Mouse (Mus musculus) midbrain, embryonic 14.5 days (tissue): ENCODE measurements around the gene Zfp286. TPM values are rescaled to one million over a fixed set of nuclear protein-coding genes. Genes with fewer than 3 reads are reported as not detected.
"Not testable (repeated sequence)": the region's sequence is repeated elsewhere in the genome, so short reads cannot be mapped to it uniquely, and the experiment has no call there.

ENCODE experiments used
- ATAC-seq: fragments of 200-750 bp; cut with Nextera tagmentation; 2 replicates; pipeline ENCODE4 v1.8.0; 2017; ENCODE audit warnings: moderate number of reproducible peaks, moderate library complexity; ENCODE audit not compliant: low FRiP score, low TSS enrichment
- DNase-seq: peaks from one replicate; pipeline ENCODE4 v3.0.0-alpha.2; 2015
- H3K27ac ChIP-seq: fragments of 300-500 bp; sonication (generic); replicated peaks from 2 replicates; pipeline ENCODE4 v1.5.1; 2014; ENCODE audit warnings: mild to moderate bottlenecking, low read depth, low read length, moderate library complexity
- H3K27me3 ChIP-seq: fragments of 300-500 bp; sonication (generic); 2 replicates; pipeline ENCODE4 v1.6.1; 2014; ENCODE audit warnings: low read length, control low read depth, mixed read lengths; ENCODE audit not compliant: control insufficient read depth, insufficient read depth
- H3K36me3 ChIP-seq: fragments of 300-500 bp; sonication (generic); 2 replicates; pipeline ENCODE4 v1.6.1; 2014; ENCODE audit warnings: low read length, control low read depth; ENCODE audit not compliant: control insufficient read depth, insufficient read depth
- H3K4me1 ChIP-seq: fragments of 300-500 bp; sonication (generic); 2 replicates; pipeline ENCODE4 v1.6.1; 2014; ENCODE audit warnings: mild to moderate bottlenecking, antibody characterized with exemption, low read length, control low read depth; ENCODE audit not compliant: control insufficient read depth, insufficient read depth
- H3K4me2 ChIP-seq: fragments of 300-500 bp; sonication (generic); 2 replicates; pipeline ENCODE4 v1.6.1; 2014; ENCODE audit warnings: mild to moderate bottlenecking, low read length, moderate library complexity
- H3K4me3 ChIP-seq: fragments of 300-500 bp; sonication (generic); replicated peaks from 2 replicates; pipeline ENCODE4 v1.5.1; 2014; ENCODE audit warnings: low read depth, low read length
- H3K9ac ChIP-seq: fragments of 300-500 bp; sonication (generic); replicated peaks from 2 replicates; pipeline ENCODE4 v1.6.1; 2014; ENCODE audit warnings: mild to moderate bottlenecking, low read length, moderate library complexity
- H3K9me3 ChIP-seq: fragments of 300-500 bp; sonication (generic); 2 replicates; pipeline ENCODE4 v1.6.1; 2016; ENCODE audit warnings: low read length, control low read depth, mixed read lengths; ENCODE audit not compliant: control insufficient read depth
- WGBS: fragments of 180-500 bp; shearing (Covaris S2); extraction: QIAGEN DNeasy Blood & Tissue Kit; methylation state at CpG from one replicate; pipeline ENCODE4 v1.1.7; 2014; 5-methylcytosine and 5-hydroxymethylcytosine counted together
- polyA plus RNA-seq: library from polyadenylated mRNA; unstranded; fragments of >200 nt; fragmentation: Nextera tagmentation; extraction: Ambion mirVana; gene quantifications from 2 replicates; pipeline ENCODE4 v1.2.1, GENCODE M21; 2014

The Zfp286 gene
- polyA plus RNA-seq, 1 experiment from 2014 or later, result 32.5 TPM

GRCm38 (mm10) chr11:62757906-62758305 lies 31.4 kb downstream of the Zfp286 start:
- ATAC-seq, result no peak
- Histone ChIP-seq H3K27me3 (no peaks in the 10 kb centered on the region), H3K9ac (no peak overlapping the region), H3K9me3 (no peaks in the 10 kb centered on the region), H3K4me3 (no peak overlapping the region), H3K36me3 (no peaks in the 10 kb centered on the region), H3K27ac (no peak overlapping the region), H3K4me1 (no peaks in the 10 kb centered on the region), H3K4me2 (no peak overlapping the region)
- WGBS, result 86% methylated on average over 6 of the region's 6 CpGs
- DNase-seq, result no peak

- Histone ChIP-seq H3K27ac (no peak overlapping the region), H3K9me3 (no peaks in the 10 kb centered on the region), H3K36me3 (no peaks in the 10 kb centered on the region), H3K4me2 (peak overlapping the region; percentile 50), H3K9ac (peak overlapping the region; percentile 20; the same call in 1 of the 2 replicates), H3K4me1 (no peaks in the 10 kb centered on the region), H3K27me3 (no peaks in the 10 kb centered on the region), H3K4me3 (peak overlapping the region; percentile 27)
- no peak; the same call in 1 of the 2 replicates for ATAC-seq
- 9% methylated on average over 7 of the region's 7 CpGs for WGBS
- DNase-seq, result no peak
Measured at GRCm38 (mm10) chr11:62757143-62757507, 32.1 kb downstream of the Zfp286 start.

- 7% methylated on average over 36 of the region's 36 CpGs for WGBS
- H3K27ac ChIP-seq, result 0 out of 2 replicates have a peak overlapping the region, but pooled peaks have one; percentile 1
Measured at GRCm38 (mm10) chr11:62756456-62757142, 32.7 kb downstream of the Zfp286 start.

DNA sequence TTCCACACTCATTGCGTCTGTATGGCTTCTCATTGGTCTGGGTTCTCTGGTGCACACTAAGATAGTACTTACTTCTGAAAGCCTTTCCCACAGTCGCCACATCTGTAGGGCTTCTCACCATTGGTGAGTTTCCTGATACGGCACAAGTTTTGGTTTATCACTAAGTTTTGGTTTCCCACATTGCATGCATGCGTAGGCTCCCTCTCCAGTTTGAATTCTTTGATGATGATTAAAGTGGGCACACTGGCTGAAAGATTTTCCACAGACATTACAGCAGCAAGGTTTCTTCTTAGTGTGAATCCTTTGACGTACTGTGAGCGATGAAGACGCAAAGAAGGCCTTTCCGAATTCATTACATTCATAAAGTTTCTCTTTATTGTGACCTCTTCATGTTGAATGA lies 36.5 kb downstream of the Zfp286 start, which contains the start of gene Gm10428:
Gene Gm10428, plus strand, starts transcription at position 321 of the 400 bp plus-strand sequence.
- Histone ChIP-seq H3K27ac (no peak within 1 kb of the TSS), H3K4me3 (no peak within 1 kb of the TSS), H3K9ac (no peak within 1 kb of the TSS), H3K27me3 (no peaks in the 10 kb centered on the region), H3K36me3 (no peaks in the 10 kb centered on the region), H3K4me1 (no peaks in the 10 kb centered on the region), H3K9me3 (no peaks in the 10 kb centered on the region), H3K4me2 (no peak within 1 kb of the TSS)
- DNase-seq, result no peak
- WGBS, result 89% methylated on average over 8 of the region's 8 CpGs
- ATAC-seq, result no peak

More at GRCm38 (mm10) chr11:62756456-62757142, 32.7 kb downstream of the Zfp286 start:
- Histone ChIP-seq H3K4me3 (peak overlapping the region; percentile 27), H3K9me3 (no peaks in the 10 kb centered on the region), H3K27me3 (no peaks in the 10 kb centered on the region), H3K4me1 (no peaks in the 10 kb centered on the region), H3K9ac (peak overlapping the region; percentile 20; the same call in 1 of the 2 replicates), H3K36me3 (no peaks in the 10 kb centered on the region), H3K4me2 (peak overlapping the region; percentile 50)
- ATAC-seq, result peak; percentile 94
- DNase-seq, result peak; percentile 95

DNA sequence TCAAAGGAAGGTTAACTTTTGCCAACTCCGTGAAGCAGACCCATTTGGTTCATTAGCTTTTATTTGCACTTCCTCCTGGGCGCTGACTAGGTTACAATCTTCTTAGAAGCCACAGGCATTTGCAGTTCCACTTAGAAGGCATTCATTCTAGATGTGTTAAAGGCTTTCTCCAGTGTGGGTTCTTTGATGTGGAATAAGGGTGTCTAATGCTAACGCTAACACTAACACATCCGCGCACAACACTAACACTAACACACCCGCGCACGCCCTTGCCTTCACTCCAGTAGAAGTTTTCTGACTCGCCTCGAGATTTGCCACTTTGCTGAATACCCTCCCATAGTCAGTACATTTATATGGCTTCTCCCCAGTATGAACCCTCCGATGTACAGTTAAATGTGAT lies 37.1 kb downstream of the Zfp286 start:
- no peaks in the 10 kb centered on the region for H3K27me3 ChIP-seq
- H3K27ac ChIP-seq, result no peak overlapping the region
- WGBS, result 85% methylated on average over 11 of the region's 11 CpGs
- no peak for DNase-seq
- no peak overlapping the region for H3K4me2 ChIP-seq
- no peak overlapping the region for H3K4me3 ChIP-seq
- H3K36me3 ChIP-seq, result no peaks in the 10 kb centered on the region
- no peak overlapping the region for H3K9ac ChIP-seq
- no peak for ATAC-seq
- no peaks in the 10 kb centered on the region for H3K9me3 ChIP-seq
- H3K4me1 ChIP-seq, result no peaks in the 10 kb centered on the region

DNA sequence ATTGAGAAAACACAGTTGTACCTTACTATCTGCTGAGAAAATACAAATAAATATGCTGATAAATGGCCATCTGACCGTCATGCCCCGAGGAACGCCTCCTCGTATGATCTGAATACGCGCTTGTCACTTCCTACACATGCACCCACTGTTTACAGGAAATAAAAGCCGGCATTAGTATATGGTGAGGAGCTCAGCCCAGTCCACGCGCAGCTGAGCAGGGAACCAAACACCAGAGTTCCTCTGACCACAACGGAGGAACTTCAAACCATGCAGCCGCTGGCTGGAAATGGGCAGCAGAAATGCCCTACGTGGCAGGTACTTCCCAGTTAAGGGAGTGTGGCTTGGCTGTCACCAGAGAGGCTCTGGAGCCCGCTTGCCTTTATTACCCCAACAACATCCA lies 39.8 kb downstream of the Zfp286 start:
- not testable (repeated sequence) for H3K9ac ChIP-seq, H3K36me3 ChIP-seq, H3K4me3 ChIP-seq, H3K27me3 ChIP-seq, H3K4me2 ChIP-seq, DNase-seq, ATAC-seq, H3K9me3 ChIP-seq, H3K4me1 ChIP-seq, H3K27ac ChIP-seq
- WGBS, result 89% methylated on average over 13 of the region's 13 CpGs

DNA sequence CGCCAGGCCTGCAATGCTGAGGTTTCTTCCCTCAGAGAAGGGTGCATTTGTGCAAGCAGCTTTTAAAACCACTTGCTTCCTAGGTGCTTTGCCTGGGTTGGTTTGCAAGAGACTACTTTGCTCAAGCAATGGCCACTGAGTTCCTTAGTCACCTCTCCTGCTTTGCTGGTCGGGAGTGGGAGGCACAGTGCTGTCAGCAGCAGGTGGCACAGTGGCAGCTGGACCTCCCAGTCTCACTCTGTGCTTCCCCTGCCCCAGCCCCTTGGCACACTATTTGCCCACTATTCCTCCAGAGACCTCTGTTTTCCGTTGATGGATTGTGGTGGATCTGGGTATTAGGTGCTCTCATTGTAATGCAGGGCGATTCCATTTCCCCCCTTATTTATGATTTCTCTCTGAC lies 41.2 kb downstream of the Zfp286 start:
- no peak overlapping the region for H3K9ac ChIP-seq
- 64% methylated on average over 4 of the region's 4 CpGs for WGBS
- H3K4me1 ChIP-seq, result no peaks in the 10 kb centered on the region
- no peak overlapping the region for H3K4me2 ChIP-seq
- no peaks in the 10 kb centered on the region for H3K36me3 ChIP-seq
- no peak for DNase-seq
- no peak for ATAC-seq
- no peaks in the 10 kb centered on the region for H3K27me3 ChIP-seq
- no peaks in the 10 kb centered on the region for H3K9me3 ChIP-seq
- H3K27ac ChIP-seq, result no peak overlapping the region
- H3K4me3 ChIP-seq, result no peak overlapping the region

DNA sequence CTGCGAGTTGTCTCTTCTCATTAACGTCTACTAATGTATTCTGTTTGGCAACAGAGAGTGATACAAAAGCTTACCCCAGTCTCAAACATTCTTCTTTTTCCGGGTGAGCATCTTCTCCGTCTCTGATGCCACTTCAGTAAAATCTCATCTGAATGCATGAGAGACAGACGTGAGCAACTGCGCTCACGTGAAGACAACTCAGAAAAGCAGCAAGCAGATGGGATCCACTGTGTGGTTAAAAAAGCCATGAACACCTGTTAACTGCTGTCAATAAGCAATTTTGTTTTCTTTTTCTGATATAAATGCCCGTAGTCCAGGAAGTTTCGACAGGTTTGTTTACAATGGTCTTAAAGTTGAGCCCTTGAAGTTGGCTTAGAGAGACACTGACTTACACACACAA lies 42.0 kb downstream of the Zfp286 start:
- Histone ChIP-seq H3K4me2 (no peak overlapping the region), H3K27ac (no peak overlapping the region), H3K9ac (no peak overlapping the region), H3K4me3 (no peak overlapping the region), H3K36me3 (no peaks in the 10 kb centered on the region), H3K27me3 (no peaks in the 10 kb centered on the region), H3K4me1 (no peaks in the 10 kb centered on the region), H3K9me3 (no peaks in the 10 kb centered on the region)
- 73% methylated on average over 9 of the region's 9 CpGs for WGBS
- no peak for ATAC-seq
- DNase-seq, result no peak

DNA sequence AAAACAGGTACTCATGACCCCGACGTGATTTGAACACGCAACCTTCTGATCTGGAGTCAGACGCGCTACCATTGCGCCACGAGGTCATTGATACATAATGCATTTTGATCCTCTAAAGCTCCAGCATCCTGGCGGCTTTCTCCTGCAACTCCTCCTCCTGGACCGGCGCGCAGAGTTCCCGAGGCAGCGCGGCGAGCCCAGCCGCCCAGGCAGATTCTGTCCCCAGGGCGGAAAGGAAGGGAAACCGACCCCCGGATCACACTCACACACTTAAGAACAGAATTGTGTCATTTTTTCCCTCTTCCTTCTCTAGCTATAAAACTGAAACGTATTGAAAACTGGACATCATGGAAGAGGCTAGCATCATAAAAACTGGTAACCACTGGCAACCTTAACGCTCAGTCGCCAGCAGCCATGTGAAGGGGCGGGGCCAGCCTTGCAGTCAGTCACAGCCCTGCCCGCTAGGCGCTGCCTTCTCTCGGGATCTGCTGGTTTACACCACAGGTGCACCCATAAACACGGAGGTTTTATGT lies 43.2 kb downstream of the Zfp286 start:
- H3K4me2 ChIP-seq, result peak overlapping the region; percentile 60
- H3K4me1 ChIP-seq, result no peaks in the 10 kb centered on the region
- DNase-seq, result peak; percentile 82
- ATAC-seq, result peak; percentile 60; the same call in 1 of the 2 replicates
- peak overlapping the region; percentile 33 for H3K4me3 ChIP-seq
- no peak overlapping the region for H3K27ac ChIP-seq
- peak overlapping the region; percentile 31; the same call in 1 of the 2 replicates for H3K9ac ChIP-seq
- no peaks in the 10 kb centered on the region for H3K36me3 ChIP-seq
- H3K9me3 ChIP-seq, result no peaks in the 10 kb centered on the region
- 1% methylated on average over 27 of the region's 27 CpGs for WGBS
- no peaks in the 10 kb centered on the region for H3K27me3 ChIP-seq
